Mouse (Mus musculus): ENCODE data around the gene Syt7.

Syt7 gene

DNA sequence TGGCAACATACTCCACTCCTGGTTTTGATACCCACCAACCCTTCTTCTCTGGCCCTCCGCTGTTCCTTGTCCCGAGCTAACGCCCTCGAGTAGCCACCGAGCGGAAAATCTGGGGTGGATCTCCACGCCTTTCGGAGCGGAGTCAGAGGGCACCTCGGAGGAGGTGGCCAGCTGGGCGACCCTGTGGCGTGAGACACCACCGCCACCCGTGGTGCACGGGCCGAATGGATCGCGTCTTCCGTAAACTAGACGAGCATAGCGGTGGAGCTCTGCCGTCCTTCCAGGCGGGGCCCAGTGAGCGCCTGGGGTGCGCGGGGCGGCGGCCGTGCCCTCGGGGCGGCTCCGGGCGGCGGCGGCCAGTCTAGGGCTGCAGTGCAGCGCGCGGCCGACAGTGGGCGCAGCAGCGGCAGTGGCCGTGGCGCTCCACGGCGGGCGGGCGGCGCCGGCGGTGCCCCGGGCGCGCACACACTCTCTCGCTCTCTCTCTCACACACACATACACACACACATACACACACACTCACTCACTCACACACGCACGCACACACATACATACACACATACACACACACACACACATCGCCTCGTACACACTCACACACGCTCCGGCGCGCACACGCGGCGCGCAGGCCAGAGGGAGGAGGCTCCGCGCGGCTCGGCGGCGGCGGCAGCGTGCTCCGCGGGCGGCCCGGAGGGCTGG is at the start of gene Syt7:
Syt7 (plus strand) TSS at position 476 of the 699 bp plus-strand sequence.
- DNase-seq = peak; percentile 90

DNA sequence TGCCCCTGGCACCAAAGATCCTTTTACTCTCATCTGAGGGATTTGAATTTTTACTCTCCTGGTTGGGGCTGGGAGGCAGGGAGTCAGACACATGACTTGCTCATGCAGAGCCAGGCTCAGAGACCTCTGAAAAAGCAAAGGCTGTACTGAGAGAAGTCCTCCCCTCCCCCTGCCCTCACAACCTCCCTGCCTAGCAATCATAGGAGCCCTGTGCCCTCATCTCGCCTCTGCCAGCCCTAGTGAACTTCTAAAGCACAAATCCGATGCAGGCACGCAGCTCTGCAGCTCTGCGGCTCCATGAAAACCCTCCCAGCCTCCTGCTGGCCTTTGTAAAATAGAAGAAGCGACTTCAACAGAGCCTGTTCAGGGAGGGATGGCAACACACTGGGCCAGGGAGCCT is 49.6 kb upstream of the Syt7 start:
- DNase-seq = no peak

- no peak for DNase-seq
Observed at GRCm38 (mm10) chr19:10340661-10341060, 48.2 kb upstream of the Syt7 start.

DNA sequence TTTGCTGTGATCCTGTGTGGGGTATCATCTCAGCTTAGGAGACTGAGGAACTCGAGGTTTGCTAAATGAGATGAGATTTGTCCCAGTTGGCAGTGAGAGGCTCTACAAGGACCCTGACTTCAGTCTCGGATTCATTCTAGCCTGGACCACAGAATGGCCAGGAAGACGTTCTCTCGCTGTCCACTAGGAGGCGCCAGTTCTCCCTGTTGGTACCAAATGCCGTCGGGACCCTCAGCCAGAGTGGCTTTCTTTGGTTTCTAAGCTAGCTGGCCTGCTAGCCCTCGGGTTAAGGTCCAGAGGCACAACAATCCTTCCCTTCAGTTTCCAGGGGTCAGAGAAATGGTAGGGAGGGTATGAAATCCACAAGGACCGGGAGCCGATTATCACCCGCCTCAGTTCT is 47.7 kb upstream of the Syt7 start:
- DNase-seq = peak; percentile 45

- DNase-seq = peak; percentile 58
Observed at GRCm38 (mm10) chr19:10341817-10342439, 47.0 kb upstream of the Syt7 start.

- DNase-seq = no peak
Observed at GRCm38 (mm10) chr19:10343866-10344265, 45.0 kb upstream of the Syt7 start.

GRCm38 (mm10) chr19:10345696-10346095 is 43.2 kb upstream of the Syt7 start:
- DNase-seq = no peak

GRCm38 (mm10) chr19:10347628-10348273 is 41.1 kb upstream of the Syt7 start:
- no peak for DNase-seq

- DNase-seq = no peak
Observed at GRCm38 (mm10) chr19:10352218-10352617, 36.7 kb upstream of the Syt7 start.

DNA sequence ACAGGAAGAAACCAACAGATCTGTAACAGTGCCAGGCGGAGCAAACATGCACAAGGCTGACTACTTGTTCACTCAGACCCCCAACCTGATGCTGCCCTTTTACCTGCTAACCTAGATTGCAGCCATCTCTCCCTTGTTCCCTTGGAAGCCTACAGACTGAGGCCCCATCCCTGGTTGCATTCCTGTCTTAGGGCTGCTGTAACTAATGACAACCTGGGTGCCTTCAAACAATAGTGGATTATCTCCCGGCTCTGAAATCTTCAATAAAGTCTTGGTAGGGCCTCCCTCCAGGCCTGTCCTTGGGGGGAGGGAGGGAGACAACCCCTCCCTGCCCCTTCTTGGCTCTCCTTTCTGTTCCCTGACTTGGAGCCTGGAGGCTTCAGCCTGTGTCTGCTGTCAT is 34.1 kb upstream of the Syt7 start:
- DNase-seq = no peak

DNA sequence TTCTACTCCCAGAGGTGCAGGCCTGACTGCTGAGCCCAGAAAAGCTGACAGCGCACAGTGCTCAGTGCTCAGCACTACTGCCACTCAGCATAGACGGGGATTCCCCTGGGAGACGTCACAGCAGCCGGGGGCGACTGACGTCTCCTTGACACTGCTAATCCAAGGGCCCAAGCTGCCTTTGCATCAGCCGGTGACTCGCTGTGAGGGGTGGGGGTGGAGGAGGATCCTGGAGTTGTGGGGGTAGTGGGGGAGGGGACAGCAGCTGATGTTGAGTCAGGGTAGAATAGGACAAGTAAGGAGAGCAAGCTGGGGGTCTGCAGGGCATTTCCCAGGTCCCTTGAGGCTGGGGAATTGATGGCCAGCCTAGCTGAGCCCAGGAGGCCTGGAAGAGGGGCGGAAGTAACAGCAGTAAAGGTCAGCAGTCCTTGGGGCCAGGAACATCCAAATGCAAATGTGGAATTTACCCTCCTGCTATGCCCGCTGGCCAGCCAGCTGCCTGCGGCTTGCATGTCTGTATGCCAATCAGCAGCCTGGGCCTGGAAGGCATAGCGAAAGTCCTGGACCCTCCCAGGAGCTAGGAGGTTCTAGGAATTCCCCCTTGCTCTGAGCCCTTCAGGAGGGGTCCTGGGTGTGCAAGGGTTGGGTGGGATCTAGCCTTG is 31.9 kb upstream of the Syt7 start:
- DNase-seq = no peak

DNA sequence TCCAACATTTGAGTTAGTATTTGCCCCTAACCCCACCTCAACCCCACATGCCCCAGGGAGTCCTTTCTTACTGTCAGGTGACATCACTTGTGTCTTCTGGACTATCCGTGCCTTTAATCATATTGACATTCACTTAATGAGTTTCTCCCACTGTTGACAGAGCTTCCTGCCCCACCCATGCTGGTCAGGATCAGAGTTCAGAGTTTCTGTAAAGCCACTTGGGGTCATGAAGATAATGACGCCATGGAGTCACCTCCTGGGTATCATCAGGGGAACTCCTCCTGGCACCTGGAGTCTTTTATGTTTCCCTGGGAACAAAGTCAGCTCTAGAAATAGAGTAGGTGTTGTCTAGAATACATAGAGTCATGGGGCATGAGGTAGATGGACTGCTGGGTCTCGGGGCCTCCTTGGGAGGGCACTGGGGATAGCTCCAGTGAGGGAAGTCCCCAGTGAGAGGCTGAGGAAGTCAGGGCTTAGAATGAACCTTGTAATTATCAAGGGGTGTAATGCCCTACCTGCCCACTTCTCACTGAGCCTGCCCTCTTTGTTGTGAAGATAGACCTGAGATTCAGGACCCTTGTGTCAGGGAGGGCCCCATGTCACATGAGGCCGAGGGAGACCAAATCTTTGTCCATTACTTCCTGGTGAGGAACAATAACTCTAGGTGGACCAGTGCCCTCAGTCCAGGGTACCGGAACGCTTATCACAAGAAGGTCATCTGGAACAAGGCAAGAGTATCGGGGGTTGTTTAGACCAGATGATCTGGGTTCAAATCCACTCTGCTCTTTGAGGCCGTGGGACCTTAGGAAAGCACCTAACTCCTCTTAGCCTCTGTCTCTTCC is 29.6 kb upstream of the Syt7 start:
- DNase-seq = no peak

DNA sequence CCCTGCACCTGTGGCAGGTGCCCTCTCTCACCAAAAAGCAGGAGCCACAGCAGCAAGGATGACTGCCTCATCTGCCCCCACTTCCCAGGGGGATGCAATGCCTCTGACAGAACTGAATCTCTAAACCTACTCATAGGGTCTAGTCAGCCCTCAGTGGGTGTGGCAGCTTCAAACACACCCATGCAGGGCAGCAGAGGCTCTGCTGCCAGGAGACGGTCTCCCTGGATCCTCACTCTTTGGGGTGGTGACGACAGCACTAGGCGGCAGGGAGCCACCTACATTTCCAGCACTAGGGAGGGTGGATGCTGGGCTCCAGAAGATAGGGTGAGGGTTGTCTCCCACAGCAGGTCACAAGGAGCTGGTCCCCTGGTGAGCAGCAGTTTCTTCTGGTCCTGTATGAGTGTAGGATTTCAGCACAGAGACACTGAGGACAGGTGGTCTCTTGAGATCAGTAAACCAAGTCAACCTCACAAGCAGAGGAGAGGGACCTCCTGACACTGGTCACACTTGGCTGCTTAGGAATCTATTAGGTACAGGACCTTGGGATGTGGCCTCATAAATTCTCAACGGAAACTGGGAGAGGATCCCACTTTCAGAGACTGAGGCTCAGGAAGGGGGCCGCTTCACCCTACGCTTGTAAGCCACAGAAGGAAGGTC is 26.3 kb upstream of the Syt7 start:
- no peak for DNase-seq

- no peak for DNase-seq
Observed at GRCm38 (mm10) chr19:10363869-10364268, 25.0 kb upstream of the Syt7 start.

DNA sequence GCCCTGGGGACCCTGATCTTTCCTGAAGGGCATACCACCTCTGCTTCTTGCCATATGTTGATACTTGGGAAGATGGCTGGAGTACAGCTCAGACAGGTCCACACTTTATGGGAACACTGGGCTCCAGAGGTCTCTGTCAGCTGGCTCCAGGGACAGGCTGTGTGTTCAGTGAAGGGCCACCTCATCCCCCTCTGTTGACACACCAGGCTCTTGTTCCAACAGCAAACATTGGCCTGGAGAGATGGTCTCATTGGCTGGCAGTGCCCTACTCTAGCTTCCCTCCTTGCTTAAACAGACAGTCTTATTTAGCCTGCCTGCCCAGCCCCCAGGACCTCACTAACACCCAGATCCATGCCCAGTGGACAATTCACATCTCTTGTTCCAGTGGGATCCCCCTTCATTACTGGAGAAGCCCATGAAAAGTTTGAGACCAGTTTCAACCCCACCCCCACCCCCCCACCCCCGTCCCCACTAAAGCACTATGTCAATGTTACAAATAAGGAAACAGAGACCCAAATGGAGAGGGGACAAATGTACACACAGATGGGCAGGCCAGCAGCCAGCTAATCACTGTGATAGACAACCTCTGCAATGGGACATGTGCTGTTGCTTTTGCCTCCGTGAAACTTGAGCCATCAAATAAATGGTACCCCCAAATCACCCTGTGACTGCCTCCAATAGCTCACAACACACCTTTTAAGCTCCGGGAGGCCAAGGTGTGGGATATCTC is 22.6 kb upstream of the Syt7 start:
- DNase-seq = no peak

- no peak for DNase-seq
Observed at GRCm38 (mm10) chr19:10367802-10368201, 21.1 kb upstream of the Syt7 start.

GRCm38 (mm10) chr19:10369936-10370335 is 19.0 kb upstream of the Syt7 start:
- DNase-seq = no peak

DNA sequence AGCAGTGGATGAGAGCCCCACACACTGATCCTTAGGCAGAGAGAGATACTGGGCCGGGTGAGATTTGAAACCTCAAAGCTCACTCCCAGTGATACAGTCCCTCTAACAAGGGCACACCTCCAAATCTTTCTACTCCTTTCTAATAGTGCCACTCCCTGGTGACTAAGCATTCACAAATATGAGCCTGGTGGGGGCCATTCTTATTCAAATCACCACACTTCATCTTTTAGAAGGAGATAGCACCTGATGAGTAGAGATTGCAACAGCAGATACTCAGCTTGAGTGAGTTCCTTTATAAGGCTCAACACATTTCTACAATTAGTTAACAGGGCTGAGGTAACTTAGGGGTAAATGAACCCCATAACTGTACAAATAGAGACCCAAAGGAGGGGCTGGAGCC is 15.7 kb upstream of the Syt7 start:
- DNase-seq = no peak

GRCm38 (mm10) chr19:10375260-10375659 is 13.6 kb upstream of the Syt7 start:
- DNase-seq = no peak

GRCm38 (mm10) chr19:10379978-10380377 is 8.9 kb upstream of the Syt7 start:
- DNase-seq = no peak

DNA sequence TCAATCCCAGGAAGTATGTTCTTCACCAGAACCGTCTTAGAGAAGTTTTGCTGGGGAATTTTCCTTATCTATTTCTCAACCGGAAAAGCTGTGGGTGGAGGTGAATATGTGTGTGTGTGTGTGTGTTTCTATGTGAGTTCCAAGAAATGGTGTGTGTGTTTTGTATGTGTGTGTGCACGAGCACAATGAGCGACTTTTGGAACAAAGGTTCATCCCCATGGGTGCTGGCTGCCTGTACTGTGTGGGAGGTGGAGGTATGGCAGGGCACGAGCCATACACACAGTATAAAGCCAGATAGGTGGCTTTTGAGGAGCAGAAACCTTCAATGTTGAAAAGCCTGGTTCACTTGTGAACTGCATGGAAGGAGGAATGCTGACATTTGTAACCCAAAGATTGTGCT is 1.2 kb upstream of the Syt7 start:
- no peak for DNase-seq
